Mouse (Mus musculus) adrenal gland, postnatal 36 days (tissue): ENCODE data around the gene Nae1. TPM values are rescaled to one million over a fixed set of nuclear protein-coding genes. Genes with fewer than 3 reads are reported as not detected.
A peak's percentile ranks its signal among the peaks of the same experiment; 100 is the strongest.

ENCODE experiments used
- DNase-seq, 2 experiments: peaks; one replicate each; pipeline ENCODE4 v3.0.0; 2021; ENCODE audit warnings: mixed read lengths in 1 of 2
- total RNA-seq, 2 experiments: library from RNA; stranded (reverse); gene quantifications; 2 replicates each; pipeline ENCODE4 v1.2.3; 2021

The Nae1 gene
- total RNA-seq, 2 experiments from 2014 or later = 36.4 to 38.4 TPM

- DNase-seq = no peak
These were observed 4.8 kb downstream of the Nae1 start for GRCm38 (mm10) chr8:104529671-104530070.

GRCm38 (mm10) chr8:104517872-104518271, 16.6 kb downstream of the Nae1 start:
- DNase-seq = no peak

GRCm38 (mm10) chr8:104510134-104510533, 24.3 kb downstream of the Nae1 start:
- DNase-seq = no peak

- DNase-seq = peak; percentile 38 to 52
These were observed 25.1 kb downstream of the Nae1 start, which contains the start of gene Terb1 for GRCm38 (mm10) chr8:104509061-104510006. Gene Terb1, minus strand, starts transcription at chr8:104509910.

- DNase-seq = no peak
These were observed 55.3 kb downstream of the Nae1 start for GRCm38 (mm10) chr8:104479091-104479490.

- no peak for DNase-seq
These were observed 62.0 kb downstream of the Nae1 start for GRCm38 (mm10) chr8:104472465-104472864.

- DNase-seq = no peak
These were observed 67.0 kb downstream of the Nae1 start for GRCm38 (mm10) chr8:104467463-104467862.

Other genes with a start within 250 kb of the Nae1 start
- under 1 TPM; 0.89 to 0.92 TPM for gene Cmtm2a, start 241.5 kb downstream of the Nae1 start, total RNA-seq
- gene Gm45711, start 224.6 kb downstream of the Nae1 start, total RNA-seq = not detected
- not detected for gene Cmtm1, start 224.5 kb downstream of the Nae1 start, total RNA-seq
- gene Gm11020, start 213.1 kb downstream of the Nae1 start, total RNA-seq = not detected
- gene Cmtm2b, start 212.4 kb downstream of the Nae1 start, total RNA-seq = under 1 TPM in 1 of 2 experiments, not detected in 1; 0.46 TPM
- 100 to 1,000 TPM in 1 of 2 experiments, 10 to 100 TPM in 1; 65.8 to 153 TPM for gene Cmtm3, start 195.2 kb downstream of the Nae1 start, total RNA-seq
- 10 to 100 TPM; 47.7 to 60.9 TPM for gene Cmtm4, start 138.8 kb downstream of the Nae1 start, total RNA-seq
- 100 to 1,000 TPM; 122 to 135 TPM for gene Dync1li2, start 91.6 kb downstream of the Nae1 start, total RNA-seq
- gene Terb1, start 24.7 kb downstream of the Nae1 start, total RNA-seq = not detected
- 1 to 10 TPM; 1.5 to 4.1 TPM for gene Car7, start 52 bp upstream of the Nae1 start, total RNA-seq
- 10 to 100 TPM; 30.4 to 33.0 TPM for gene Pdp2, start 56.8 kb upstream of the Nae1 start, total RNA-seq
- not detected for gene Cdh16, start 89.8 kb upstream of the Nae1 start, total RNA-seq
- 10 to 100 TPM in 1 of 2 experiments, 1 to 10 TPM in 1; 3.4 to 14.0 TPM for gene Rrad, start 96.7 kb upstream of the Nae1 start, total RNA-seq
- 10 to 100 TPM; 46.1 to 51.1 TPM for gene Ciao2b, start 107.3 kb upstream of the Nae1 start, total RNA-seq
- gene Ces2a, start 199.4 kb upstream of the Nae1 start, total RNA-seq = not detected